Mouse (Mus musculus) olfactory bulb, adult 2 months (tissue): Measurements from ENCODE around the gene Samd4b. TPM values are rescaled to one million over a fixed set of nuclear protein-coding genes. Genes with fewer than 3 reads are reported as not detected.

Experiments used
- H3K27ac ChIP-seq: fragments of 200-500 bp; 2 replicates; pipeline ENCODE4 v1.5.1; 2012; ENCODE audit warnings: low read depth, low read length; ENCODE audit not compliant: insufficient read depth
- H3K4me1 ChIP-seq: fragments of 200-500 bp; 2 replicates; pipeline ENCODE4 v1.6.1; 2012; ENCODE audit warnings: low read length; ENCODE audit not compliant: control insufficient read depth, insufficient read depth
- H3K4me3 ChIP-seq: fragments of 200-500 bp; 2 replicates; pipeline ENCODE4 v1.5.1; 2012; ENCODE audit warnings: mild to moderate bottlenecking, low read depth, low read length, moderate library complexity; ENCODE audit not compliant: insufficient read depth
- CTCF ChIP-seq: fragments of 200-500 bp; IDR thresholded peaks from 2 replicates; pipeline ENCODE4 v1.5.1; 2012; ENCODE audit warnings: low read depth, mild to moderate bottlenecking, low read length, moderate library complexity; ENCODE audit not compliant: insufficient read depth
- POLR2A ChIP-seq: fragments of 200-500 bp; IDR thresholded peaks from 2 replicates; pipeline ENCODE4 v1.6.1; 2012; ENCODE audit warnings: mild to moderate bottlenecking, low read depth, low read length, moderate library complexity; ENCODE audit not compliant: insufficient read depth
- WGBS: fragments of 180-500 bp; shearing (Covaris S2); methylation state at CpG from one replicate; pipeline ENCODE4 v1.1.7; 2018; 5-methylcytosine and 5-hydroxymethylcytosine counted together
- polyA plus RNA-seq: library from polyadenylated mRNA; stranded (reverse); fragments of >200 nt; gene quantifications from 2 replicates; pipeline ENCODE4 v1.2.4, GENCODE M21; 2012; ENCODE audit warnings: low replicate concordance; ENCODE audit not compliant: missing spikeins, insufficient read depth, insufficient read length

Samd4b gene
- polyA plus RNA-seq, 1 experiment, result not detected

GRCm38 (mm10) chr7:28582841-28583240 lies 15.1 kb downstream of the Samd4b start:
- Histone ChIP-seq H3K4me1 (peaks cover 38% of the 10 kb centered on the region), H3K4me3 (no peak overlapping the region), H3K27ac (no peak overlapping the region)
- no peak for TF ChIP-seq POLR2A
- no peak for TF ChIP-seq CTCF
- WGBS, result 58% methylated on average over 11 of the region's 11 CpGs

- 88% methylated on average over 4 of the region's 4 CpGs for WGBS
- Histone ChIP-seq H3K27ac (no peak overlapping the region), H3K4me3 (no peak overlapping the region), H3K4me1 (peaks cover 34% of the 10 kb centered on the region)
- TF ChIP-seq POLR2A (no peak), CTCF (no peak)
Measured at GRCm38 (mm10) chr7:28581721-28582120, 16.2 kb downstream of the Samd4b start.

GRCm38 (mm10) chr7:28579826-28580225 lies 18.1 kb downstream of the Samd4b start:
- Histone ChIP-seq H3K4me3 (no peak overlapping the region), H3K27ac (no peak overlapping the region), H3K4me1 (peaks cover 34% of the 10 kb centered on the region)
- 64% methylated on average over 5 of the region's 5 CpGs for WGBS
- TF ChIP-seq POLR2A (no peak), CTCF (no peak)

GRCm38 (mm10) chr7:28578543-28579053 lies 19.3 kb downstream of the Samd4b start:
- H3K4me3 ChIP-seq, result no peak overlapping the region
- WGBS, result 85% methylated on average over 5 of the region's 5 CpGs
- TF ChIP-seq POLR2A (no peak), CTCF (no peak)
- H3K4me1 ChIP-seq, result peaks cover 24% of the 10 kb centered on the region
- H3K27ac ChIP-seq, result no peak overlapping the region

GRCm38 (mm10) chr7:28577826-28578542 lies 20.0 kb downstream of the Samd4b start:
- no peak overlapping the region for H3K27ac ChIP-seq
- WGBS, result 88% methylated on average over 9 of the region's 9 CpGs
- H3K4me3 ChIP-seq, result no peak overlapping the region
- H3K4me1 ChIP-seq, result peaks cover 21% of the 10 kb centered on the region
- TF ChIP-seq POLR2A (no peak), CTCF (no peak)

- no peak for TF ChIP-seq CTCF
- TF ChIP-seq POLR2A, result no peak
- Histone ChIP-seq H3K27ac (no peak overlapping the region), H3K4me3 (no peak overlapping the region), H3K4me1 (peaks cover 27% of the 10 kb centered on the region)
- 75% methylated on average over 5 of the region's 5 CpGs for WGBS
Measured at GRCm38 (mm10) chr7:28576271-28576914, 21.6 kb downstream of the Samd4b start.

- WGBS, result 97% methylated on average over 11 of the region's 11 CpGs
Measured at GRCm38 (mm10) chr7:28575597-28575996, 22.3 kb downstream of the Samd4b start.

GRCm38 (mm10) chr7:28573236-28573635 lies 24.7 kb downstream of the Samd4b start:
- no peak overlapping the region for H3K4me3 ChIP-seq
- 94% methylated on average over 3 of the region's 3 CpGs for WGBS
- H3K27ac ChIP-seq, result no peak overlapping the region
- TF ChIP-seq POLR2A, result no peak
- no peak for TF ChIP-seq CTCF
- H3K4me1 ChIP-seq, result peaks cover 38% of the 10 kb centered on the region

More at GRCm38 (mm10) chr7:28575597-28575996, 22.3 kb downstream of the Samd4b start:
- Histone ChIP-seq H3K4me3 (no peak overlapping the region), H3K27ac (no peak overlapping the region), H3K4me1 (peaks cover 33% of the 10 kb centered on the region)
- TF ChIP-seq CTCF (no peak), POLR2A (no peak)

- Histone ChIP-seq H3K4me1 (peaks cover 40% of the 10 kb centered on the region), H3K27ac (no peak overlapping the region), H3K4me3 (no peak overlapping the region)
- TF ChIP-seq CTCF, result no peak
- no peak for TF ChIP-seq POLR2A
- 94% methylated on average over 5 of the region's 5 CpGs for WGBS
Measured at GRCm38 (mm10) chr7:28572689-28573088, 25.3 kb downstream of the Samd4b start.
